Mouse (Mus musculus): ENCODE data around the gene Hnf4a. TPM values are rescaled to one million over a fixed set of nuclear protein-coding genes. Genes with fewer than 3 reads are reported as not detected.

Hnf4a gene
- polyA plus RNA-seq, 1 experiment from 2014 or later: 85.1 TPM

DNA sequence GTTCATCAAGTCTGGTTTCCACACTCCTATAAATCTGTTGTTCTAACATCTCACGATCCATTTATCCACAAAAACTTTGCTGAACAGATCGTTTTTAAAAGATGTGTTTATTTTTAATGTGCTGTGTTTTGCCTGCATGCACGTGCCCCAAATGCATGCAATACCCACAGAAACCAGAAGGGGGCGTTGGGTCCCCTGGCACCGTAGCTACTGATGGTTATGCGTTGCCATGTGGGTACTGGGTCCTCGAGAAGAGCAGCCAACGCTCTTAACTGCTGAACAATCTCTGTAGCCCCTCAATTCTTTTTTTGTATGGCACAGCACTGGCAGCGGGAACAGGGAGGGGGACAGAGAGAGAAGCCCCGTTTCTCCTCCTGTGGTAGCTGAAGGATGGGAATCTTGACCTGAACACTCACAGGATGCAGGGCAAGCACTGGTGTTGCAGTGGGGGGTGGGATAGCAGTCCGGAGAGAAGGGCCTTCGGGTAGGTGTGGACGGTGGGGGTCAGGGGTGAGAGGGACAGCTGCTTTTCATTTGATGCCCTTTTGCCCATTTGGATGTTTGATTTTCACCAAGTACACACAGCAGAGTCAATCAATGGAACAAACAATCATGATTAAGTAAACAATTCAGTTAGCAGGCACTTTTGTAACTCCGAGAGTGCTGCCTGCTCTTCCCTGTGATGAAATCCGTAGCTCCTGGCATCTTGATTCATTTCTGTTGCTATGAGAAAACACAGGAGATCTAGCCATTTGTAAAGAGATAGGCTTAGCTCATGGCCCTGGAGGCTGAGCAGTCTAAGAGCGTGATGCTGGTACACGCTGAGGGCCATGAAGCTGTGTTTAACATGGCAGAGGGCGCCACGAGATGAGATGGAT, 80.0 kb downstream of the Hnf4a start:
- H3K4me2 ChIP-seq (replicated peaks): no peak overlapping the region
- 42% methylated on average over 19 of the region's 19 CpGs for WGBS
- no peaks in the 10 kb centered on the region for H3K9me3 ChIP-seq
- H3K27me3 ChIP-seq (replicated peaks): no peaks in the 10 kb centered on the region
- no peak overlapping the region for H3K4me3 ChIP-seq (replicated peaks)
- H3K9ac ChIP-seq: no peak overlapping the region
- H3K27ac ChIP-seq: no peak overlapping the region
- H3K4me1 ChIP-seq (replicated peaks): peaks cover 4% of the 10 kb centered on the region
- no peak for ATAC-seq
- H3K36me3 ChIP-seq: no peaks in the 10 kb centered on the region

DNA sequence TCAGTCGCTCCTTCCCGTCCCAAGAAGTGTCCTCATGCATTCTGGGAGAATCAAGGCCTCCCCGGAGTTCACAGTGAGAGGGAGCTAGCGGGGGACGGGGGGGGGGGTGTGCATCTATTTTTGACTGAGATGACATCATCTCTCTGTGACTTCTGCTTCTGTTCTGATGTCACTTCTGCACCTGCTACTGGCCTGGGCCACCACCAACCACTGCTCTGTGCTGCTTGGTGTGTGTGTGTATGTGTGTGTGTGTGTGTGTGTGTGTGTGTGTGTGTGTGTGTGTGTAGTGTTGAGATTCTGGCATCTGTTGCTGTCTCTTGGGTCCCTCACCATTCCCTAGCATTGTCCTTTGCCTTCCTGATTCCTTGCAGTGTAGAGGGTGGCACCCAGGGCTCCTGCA, 80.9 kb downstream of the Hnf4a start:
- ATAC-seq: no peak
- H3K27me3 ChIP-seq (replicated peaks): no peaks in the 10 kb centered on the region
- no peak overlapping the region for H3K4me3 ChIP-seq (replicated peaks)
- 76% methylated on average over 5 of the region's 5 CpGs for WGBS
- H3K4me2 ChIP-seq (replicated peaks): no peak overlapping the region
- no peak overlapping the region for H3K27ac ChIP-seq
- peaks cover 4% of the 10 kb centered on the region for H3K4me1 ChIP-seq (replicated peaks)
- H3K9me3 ChIP-seq: no peaks in the 10 kb centered on the region
- no peak overlapping the region for H3K9ac ChIP-seq
- H3K36me3 ChIP-seq: no peaks in the 10 kb centered on the region

DNA sequence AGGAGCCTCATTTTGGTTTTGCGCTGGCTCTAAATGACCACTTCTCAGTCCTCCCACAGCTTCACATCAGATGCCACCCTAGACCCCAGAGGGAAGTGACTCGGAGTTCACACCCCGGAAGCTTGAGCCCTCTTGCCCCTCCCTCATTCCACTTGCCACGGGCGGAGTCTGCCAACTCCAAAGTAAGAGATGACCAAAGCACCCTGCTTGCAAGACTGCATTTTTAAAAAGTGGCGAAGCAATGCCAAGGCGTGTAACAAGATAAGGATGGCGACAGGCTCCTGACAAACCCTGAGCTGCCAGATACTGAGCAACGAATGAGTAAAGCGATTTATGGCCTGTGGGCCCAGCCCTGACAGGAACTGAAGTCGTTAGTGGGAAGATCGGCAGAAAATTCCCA, 83.6 kb downstream of the Hnf4a start:
- Histone ChIP-seq H3K9me3 (no peaks in the 10 kb centered on the region), H3K36me3 (no peaks in the 10 kb centered on the region), H3K9ac (no peak overlapping the region), H3K27me3 (replicated peaks) (no peaks in the 10 kb centered on the region), H3K4me3 (replicated peaks) (no peak overlapping the region), H3K27ac (no peak overlapping the region), H3K4me1 (replicated peaks) (peaks cover 13% of the 10 kb centered on the region), H3K4me2 (replicated peaks) (0 out of 2 replicates have a peak overlapping the region, but pooled peaks have one; percentile 4)
- peak; percentile 26; the same call in 1 of the 2 replicates for ATAC-seq
- WGBS: 44% methylated on average over 12 of the region's 12 CpGs

DNA sequence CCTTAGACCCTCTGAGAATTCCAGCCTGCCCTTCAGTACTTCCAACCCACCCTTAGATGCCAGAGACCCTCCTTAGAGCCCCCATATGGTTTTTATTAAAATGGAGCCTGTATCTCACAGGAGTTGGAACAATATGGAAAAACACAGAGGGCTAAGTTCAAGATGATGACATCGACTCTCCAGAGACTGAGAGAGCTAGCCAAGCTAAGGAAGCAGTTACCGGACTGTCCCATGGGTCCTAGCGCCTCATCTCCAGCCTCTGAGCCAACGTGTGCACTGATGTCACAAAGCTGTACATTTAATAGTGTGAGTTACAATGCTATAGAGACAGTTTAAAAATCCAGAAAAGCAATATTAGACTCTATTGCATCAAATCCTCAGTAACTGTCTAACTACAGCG, 84.4 kb downstream of the Hnf4a start:
- Histone ChIP-seq H3K4me2 (replicated peaks) (no peak overlapping the region), H3K27ac (no peak overlapping the region), H3K4me3 (replicated peaks) (no peak overlapping the region), H3K36me3 (no peaks in the 10 kb centered on the region), H3K27me3 (replicated peaks) (no peaks in the 10 kb centered on the region), H3K9me3 (no peaks in the 10 kb centered on the region), H3K9ac (no peak overlapping the region), H3K4me1 (replicated peaks) (peaks cover 17% of the 10 kb centered on the region)
- WGBS: 78% methylated on average over 5 of the region's 5 CpGs
- ATAC-seq: no peak

DNA sequence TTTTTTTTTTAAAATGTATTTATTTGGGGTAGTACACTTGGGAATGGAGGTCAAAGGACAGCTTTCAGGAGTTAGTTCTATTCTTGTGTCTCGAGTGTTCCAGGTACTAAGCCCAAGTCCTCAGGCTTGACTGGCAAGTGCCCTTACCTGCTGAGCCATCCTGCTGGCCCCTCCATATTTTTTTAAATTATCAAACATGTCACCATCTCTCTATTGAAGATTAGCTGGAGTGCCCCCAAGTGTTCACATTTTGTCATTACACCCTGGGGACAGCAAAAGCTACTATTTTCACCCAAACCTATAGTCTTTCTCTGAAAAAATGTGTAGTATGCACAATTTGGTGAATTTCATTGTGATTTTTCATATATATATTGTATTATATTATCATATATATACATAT, 85.5 kb downstream of the Hnf4a start:
- WGBS: 90% methylated on average over 1 of the region's 1 CpGs

DNA sequence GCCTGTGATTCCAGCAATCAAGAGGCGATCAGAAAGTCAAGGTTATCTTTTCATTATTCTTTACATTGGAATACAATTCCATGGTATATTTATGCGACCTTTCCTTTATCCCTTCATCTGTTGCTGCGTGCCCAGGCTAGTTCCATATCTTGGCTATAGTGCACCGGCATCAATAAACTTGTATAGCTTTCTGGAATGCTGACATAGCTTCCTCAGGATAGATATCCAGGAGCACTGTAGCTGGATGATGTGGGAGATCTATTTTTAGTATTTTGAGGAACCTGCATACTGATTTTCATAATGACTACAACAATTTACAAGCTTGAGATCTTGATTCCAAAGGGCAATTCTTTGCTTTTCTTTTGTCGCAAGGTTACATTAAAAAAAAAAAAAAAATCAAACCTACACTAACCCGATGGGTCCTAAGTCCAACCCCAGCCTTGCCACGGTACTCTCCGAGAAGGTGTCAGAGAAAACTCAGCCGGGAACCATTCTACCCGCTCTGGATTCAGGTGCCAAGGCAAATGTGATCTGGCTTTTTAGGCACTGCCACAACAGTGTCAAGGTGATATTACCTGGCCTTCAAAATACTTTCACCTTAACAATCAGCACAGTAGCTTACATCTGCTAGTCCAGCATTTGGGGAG, 87.2 kb downstream of the Hnf4a start:
- no peaks in the 10 kb centered on the region for H3K27me3 ChIP-seq (replicated peaks)
- 62% methylated on average over 10 of the region's 10 CpGs for WGBS
- H3K4me1 ChIP-seq (replicated peaks): peaks cover 26% of the 10 kb centered on the region
- H3K4me3 ChIP-seq (replicated peaks): no peak overlapping the region
- peak overlapping the region; percentile 60; the same call in 1 of the 2 replicates for H3K27ac ChIP-seq
- H3K9ac ChIP-seq: no peak overlapping the region
- ATAC-seq: peak; percentile 63
- H3K9me3 ChIP-seq: no peaks in the 10 kb centered on the region
- no peaks in the 10 kb centered on the region for H3K36me3 ChIP-seq
- H3K4me2 ChIP-seq (replicated peaks): no peak overlapping the region

More for the DNA sequence above, 85.5 kb downstream of the Hnf4a start:
- H3K27me3 ChIP-seq (replicated peaks): no peaks in the 10 kb centered on the region
- no peak overlapping the region for H3K4me3 ChIP-seq (replicated peaks)
- H3K4me2 ChIP-seq (replicated peaks): no peak overlapping the region
- ATAC-seq: no peak
- no peak overlapping the region for H3K9ac ChIP-seq
- peaks cover 26% of the 10 kb centered on the region for H3K4me1 ChIP-seq (replicated peaks)
- H3K36me3 ChIP-seq: no peaks in the 10 kb centered on the region
- no peaks in the 10 kb centered on the region for H3K9me3 ChIP-seq
- no peak overlapping the region for H3K27ac ChIP-seq

DNA sequence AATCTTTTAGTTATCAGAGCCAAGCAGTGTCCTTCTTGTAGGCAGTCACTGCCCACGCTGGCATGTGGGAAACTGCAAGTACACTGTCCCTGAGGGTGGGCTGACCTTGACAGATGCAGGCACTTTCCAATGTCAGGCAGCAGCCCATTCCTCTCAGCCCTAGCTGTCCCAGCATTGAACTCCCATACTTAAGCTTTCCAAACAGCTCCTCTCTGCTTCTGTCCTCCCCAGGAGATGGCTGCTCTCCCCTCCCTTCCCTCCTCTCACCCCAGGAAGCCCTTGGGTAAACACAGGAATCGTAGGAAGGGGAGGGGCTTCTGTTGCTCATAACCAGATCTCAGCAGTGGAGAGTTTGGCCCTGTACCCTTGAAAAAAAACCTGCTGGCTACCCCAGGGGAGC, 88.5 kb downstream of the Hnf4a start:
- Histone ChIP-seq H3K4me2 (replicated peaks) (no peak overlapping the region), H3K4me1 (replicated peaks) (peaks cover 26% of the 10 kb centered on the region), H3K9ac (no peak overlapping the region), H3K9me3 (no peaks in the 10 kb centered on the region), H3K36me3 (no peaks in the 10 kb centered on the region), H3K4me3 (replicated peaks) (no peak overlapping the region), H3K27ac (peak overlapping the region; percentile 63), H3K27me3 (replicated peaks) (no peaks in the 10 kb centered on the region)
- peak; percentile 27 for ATAC-seq
- WGBS: 17% methylated on average over 2 of the region's 2 CpGs

DNA sequence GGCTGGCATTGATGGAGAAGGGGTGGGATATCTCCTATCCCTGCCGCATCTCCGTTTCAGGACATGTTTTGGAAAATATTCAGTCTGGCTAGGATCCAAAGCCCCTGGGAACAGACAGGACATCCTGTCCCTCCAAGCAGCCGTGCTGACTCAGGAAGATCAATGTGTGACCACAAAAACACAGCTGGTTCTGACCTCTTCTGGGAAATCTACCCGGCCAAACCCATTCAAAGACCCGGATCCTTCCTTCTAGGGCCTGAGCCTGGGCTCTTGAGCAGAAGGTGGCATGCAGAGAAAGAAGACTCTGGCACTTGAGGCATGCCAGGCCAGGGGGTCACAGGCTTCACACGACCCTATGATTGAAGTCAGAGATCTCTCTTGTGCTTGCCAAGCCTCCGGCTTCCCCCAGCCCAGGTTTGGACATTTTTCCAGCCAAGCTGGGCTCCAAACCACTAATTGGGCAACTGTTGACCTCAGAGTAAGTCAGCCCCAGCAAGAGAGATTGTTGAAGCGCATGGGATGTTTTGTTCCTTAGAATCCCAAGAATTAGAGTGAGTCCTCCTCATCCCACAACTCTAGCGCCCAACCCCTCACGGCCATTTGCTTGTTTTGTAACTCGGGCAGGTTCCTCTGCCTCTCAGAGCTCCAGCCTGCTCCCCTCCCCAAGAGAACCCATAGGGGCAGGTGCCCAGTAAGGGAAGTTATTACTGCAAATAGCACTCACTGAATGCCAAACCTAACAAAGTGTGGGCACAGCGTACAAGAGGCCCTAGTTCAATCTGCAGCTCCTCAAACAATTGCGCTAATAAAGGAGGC, 89.7 kb downstream of the Hnf4a start:
- Histone ChIP-seq H3K4me3 (replicated peaks) (no peak overlapping the region), H3K27ac (peak overlapping the region; percentile 72), H3K9ac (no peak overlapping the region), H3K9me3 (no peaks in the 10 kb centered on the region), H3K4me1 (replicated peaks) (peaks cover 21% of the 10 kb centered on the region), H3K4me2 (replicated peaks) (no peak overlapping the region), H3K36me3 (no peaks in the 10 kb centered on the region), H3K27me3 (replicated peaks) (no peaks in the 10 kb centered on the region)
- 50% methylated on average over 13 of the region's 13 CpGs for WGBS
- no peak for ATAC-seq

DNA sequence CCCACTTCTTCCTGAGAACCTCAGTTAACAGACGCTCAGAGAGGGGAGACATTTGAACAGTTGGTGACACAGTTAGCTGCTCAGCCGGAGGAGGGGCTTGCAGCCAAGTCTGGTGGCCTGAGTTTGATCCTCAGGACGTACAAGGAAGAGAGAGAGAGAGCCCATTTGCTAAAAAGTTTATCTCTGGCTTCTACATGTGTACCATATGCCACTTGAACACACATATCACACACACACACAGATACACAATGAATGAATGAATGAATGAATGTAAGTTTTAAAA, 90.2 kb downstream of the Hnf4a start:
- Histone ChIP-seq H3K4me2 (replicated peaks) (no peak overlapping the region), H3K4me3 (replicated peaks) (no peak overlapping the region), H3K4me1 (replicated peaks) (peaks cover 25% of the 10 kb centered on the region), H3K9me3 (no peaks in the 10 kb centered on the region), H3K27me3 (replicated peaks) (no peaks in the 10 kb centered on the region), H3K27ac (peak overlapping the region; percentile 72), H3K36me3 (no peaks in the 10 kb centered on the region), H3K9ac (no peak overlapping the region)
- 41% methylated on average over 3 of the region's 3 CpGs for WGBS
- ATAC-seq: no peak

DNA sequence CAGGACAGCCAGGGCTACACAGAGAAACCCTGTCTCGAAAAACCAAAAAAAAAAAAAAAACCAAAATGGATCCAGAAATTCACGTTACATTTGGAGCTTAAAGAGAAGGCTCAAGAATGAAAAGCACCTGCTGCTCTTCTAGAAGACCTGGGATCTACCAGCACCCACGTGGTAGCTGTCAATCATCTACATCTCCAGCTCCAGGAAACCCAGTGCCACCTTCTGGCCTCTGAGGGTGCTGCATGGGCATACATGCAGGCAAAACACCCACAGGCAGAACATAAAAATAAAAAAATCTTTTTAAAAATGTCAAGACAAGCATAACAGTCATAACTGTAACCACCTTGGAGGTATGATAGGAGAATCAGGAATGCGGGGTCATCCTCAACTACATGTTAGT, 91.1 kb downstream of the Hnf4a start:
- no peaks in the 10 kb centered on the region for H3K27me3 ChIP-seq (replicated peaks)
- no peak for ATAC-seq
- peaks cover 25% of the 10 kb centered on the region for H3K4me1 ChIP-seq (replicated peaks)
- no peak overlapping the region for H3K27ac ChIP-seq
- WGBS: 55% methylated on average over 4 of the region's 4 CpGs
- no peak overlapping the region for H3K9ac ChIP-seq
- no peaks in the 10 kb centered on the region for H3K9me3 ChIP-seq
- H3K36me3 ChIP-seq: no peaks in the 10 kb centered on the region
- H3K4me2 ChIP-seq (replicated peaks): no peak overlapping the region
- no peak overlapping the region for H3K4me3 ChIP-seq (replicated peaks)

DNA sequence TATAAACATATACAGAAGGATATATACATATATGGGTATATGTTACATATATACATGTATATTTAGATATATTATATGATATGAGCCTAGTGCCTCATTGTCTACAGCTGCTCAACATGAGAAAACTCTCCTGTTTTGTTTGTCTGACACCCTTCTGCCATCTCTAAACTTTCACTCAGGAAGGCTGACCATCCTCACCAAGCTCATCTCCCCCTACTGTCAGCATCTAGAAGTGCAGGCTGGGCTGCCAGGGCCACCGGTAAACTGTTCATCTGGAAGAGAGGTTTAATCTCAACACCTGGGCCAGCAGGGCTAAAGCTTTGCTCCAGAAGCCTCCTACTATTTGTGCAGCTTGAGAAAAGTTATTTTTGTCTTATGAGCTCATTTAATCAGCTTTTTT, 92.6 kb downstream of the Hnf4a start:
- H3K9ac ChIP-seq: no peak overlapping the region
- H3K27ac ChIP-seq: no peak overlapping the region
- 3% methylated on average over 1 of the region's 1 CpGs for WGBS
- H3K36me3 ChIP-seq: no peaks in the 10 kb centered on the region
- H3K4me1 ChIP-seq (replicated peaks): peaks cover 24% of the 10 kb centered on the region
- no peaks in the 10 kb centered on the region for H3K9me3 ChIP-seq
- no peak overlapping the region for H3K4me3 ChIP-seq (replicated peaks)
- H3K27me3 ChIP-seq (replicated peaks): no peaks in the 10 kb centered on the region
- no peak for ATAC-seq
- no peak overlapping the region for H3K4me2 ChIP-seq (replicated peaks)

DNA sequence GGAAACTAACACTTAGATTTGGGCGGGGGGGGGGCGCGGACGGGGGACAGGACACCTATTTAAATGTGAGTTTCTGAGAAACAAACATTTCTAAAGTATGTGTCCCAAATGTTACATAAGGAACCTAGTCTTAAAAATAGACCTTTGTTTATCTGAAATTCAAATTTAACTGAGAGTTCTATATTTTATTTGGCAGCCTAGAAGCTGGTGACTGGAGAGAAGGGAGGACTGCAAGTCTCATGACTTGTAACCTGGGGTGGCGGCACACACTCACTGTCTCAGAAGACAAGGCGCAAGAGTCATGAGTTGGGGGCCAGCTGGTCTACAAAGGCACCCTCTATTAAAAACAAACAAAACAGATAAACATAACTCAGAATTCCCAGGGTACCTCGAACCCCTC, 94.5 kb downstream of the Hnf4a start:
- Histone ChIP-seq H3K36me3 (no peaks in the 10 kb centered on the region), H3K4me2 (replicated peaks) (no peak overlapping the region), H3K27ac (no peak overlapping the region), H3K4me1 (replicated peaks) (peaks cover 15% of the 10 kb centered on the region), H3K9ac (no peak overlapping the region), H3K9me3 (no peaks in the 10 kb centered on the region), H3K27me3 (replicated peaks) (no peaks in the 10 kb centered on the region), H3K4me3 (replicated peaks) (no peak overlapping the region)
- no peak for ATAC-seq
- 83% methylated on average over 7 of the region's 7 CpGs for WGBS
